Mouse (Mus musculus): ENCODE results near the gene Farsa. TPM values are rescaled to one million over a fixed set of nuclear protein-coding genes. Genes with fewer than 3 reads are reported as not detected.

Farsa gene
- polyA plus RNA-seq, 1 experiment from 2014 or later: 54.5 TPM

- peak overlapping the region; percentile 94; the same call in 1 of the 2 replicates for H3K9ac ChIP-seq (ENCODE audit: low read depth, low read length)
- H3K4me1 ChIP-seq (ENCODE audit: control insufficient read depth, insufficient read depth, low read length): peaks cover 19% of the 10 kb centered on the region
- H3K27ac ChIP-seq (ENCODE audit: low read depth, low read length): peak overlapping the region; percentile 95
- H3K27me3 ChIP-seq (ENCODE audit: control insufficient read depth, insufficient read depth, low read length): no peaks in the 10 kb centered on the region
- ATAC-seq (replicated peaks; ENCODE audit: insufficient number of reproducible peaks, low FRiP score, low TSS enrichment): no peak
- H3K36me3 ChIP-seq (ENCODE audit: control insufficient read depth, insufficient read depth, low read length): peaks cover 53% of the 10 kb centered on the region
- WGBS (ENCODE audit: insufficient replicate concordance): 91% methylated on average over 2 of the region's 2 CpGs
- H3K4me3 ChIP-seq (ENCODE audit: low read depth, low read length): peak overlapping the region; percentile 80
- peak overlapping the region; percentile 73 for H3K4me2 ChIP-seq
- H3K9me3 ChIP-seq (replicated peaks; ENCODE audit: control insufficient read depth, low read length): no peaks in the 10 kb centered on the region
These were observed 17.4 kb upstream of the Farsa start for GRCm38 (mm10) chr8:84839411-84839810.

GRCm38 (mm10) chr8:84839875-84840247 is 16.9 kb upstream of the Farsa start:
- H3K4me3 ChIP-seq (ENCODE audit: low read depth, low read length): peak overlapping the region; percentile 80
- peak overlapping the region; percentile 94 for H3K9ac ChIP-seq (ENCODE audit: low read depth, low read length)
- H3K27me3 ChIP-seq (ENCODE audit: control insufficient read depth, insufficient read depth, low read length): no peaks in the 10 kb centered on the region
- peak overlapping the region; percentile 95 for H3K27ac ChIP-seq (ENCODE audit: low read depth, low read length)
- ATAC-seq (replicated peaks; ENCODE audit: insufficient number of reproducible peaks, low FRiP score, low TSS enrichment): no peak
- H3K36me3 ChIP-seq (ENCODE audit: control insufficient read depth, insufficient read depth, low read length): peaks cover 56% of the 10 kb centered on the region
- H3K4me1 ChIP-seq (ENCODE audit: control insufficient read depth, insufficient read depth, low read length): peaks cover 23% of the 10 kb centered on the region
- no peaks in the 10 kb centered on the region for H3K9me3 ChIP-seq (replicated peaks; ENCODE audit: control insufficient read depth, low read length)
- H3K4me2 ChIP-seq: peak overlapping the region; percentile 73
- 4% methylated on average over 7 of the region's 7 CpGs for WGBS (ENCODE audit: insufficient replicate concordance)

GRCm38 (mm10) chr8:84840248-84840999 is 16.4 kb upstream of the Farsa start, which contains the start of gene Rad23a:
TSS of gene Rad23a (minus strand) at chr8:84840665.
- H3K4me3 ChIP-seq (ENCODE audit: low read depth, low read length): peak within 1 kb of the TSS; percentile 80
- H3K4me1 ChIP-seq (ENCODE audit: control insufficient read depth, insufficient read depth, low read length): peaks cover 26% of the 10 kb centered on the region
- ATAC-seq (replicated peaks; ENCODE audit: insufficient number of reproducible peaks, low FRiP score, low TSS enrichment): peak; percentile 84
- H3K36me3 ChIP-seq (ENCODE audit: control insufficient read depth, insufficient read depth, low read length): peaks cover 55% of the 10 kb centered on the region
- H3K4me2 ChIP-seq: peak within 1 kb of the TSS; percentile 73
- H3K9ac ChIP-seq (ENCODE audit: low read depth, low read length): peak within 1 kb of the TSS; percentile 94
- H3K9me3 ChIP-seq (replicated peaks; ENCODE audit: control insufficient read depth, low read length): no peaks in the 10 kb centered on the region
- 1% methylated on average over 55 of the region's 55 CpGs for WGBS (ENCODE audit: insufficient replicate concordance)
- H3K27me3 ChIP-seq (ENCODE audit: control insufficient read depth, insufficient read depth, low read length): no peaks in the 10 kb centered on the region
- H3K27ac ChIP-seq (ENCODE audit: low read depth, low read length): peak within 1 kb of the TSS; percentile 95

GRCm38 (mm10) chr8:84841514-84841913 is 15.3 kb upstream of the Farsa start:
- H3K4me2 ChIP-seq: no peak overlapping the region
- no peak overlapping the region for H3K4me3 ChIP-seq (ENCODE audit: low read depth, low read length)
- H3K27me3 ChIP-seq (ENCODE audit: control insufficient read depth, insufficient read depth, low read length): no peaks in the 10 kb centered on the region
- H3K36me3 ChIP-seq (ENCODE audit: control insufficient read depth, insufficient read depth, low read length): peaks cover 51% of the 10 kb centered on the region
- H3K9ac ChIP-seq (ENCODE audit: low read depth, low read length): no peak overlapping the region
- 84% methylated on average over 1 of the region's 1 CpGs for WGBS (ENCODE audit: insufficient replicate concordance)
- peaks cover 27% of the 10 kb centered on the region for H3K4me1 ChIP-seq (ENCODE audit: control insufficient read depth, insufficient read depth, low read length)
- no peak for ATAC-seq (replicated peaks; ENCODE audit: insufficient number of reproducible peaks, low FRiP score, low TSS enrichment)
- H3K27ac ChIP-seq (ENCODE audit: low read depth, low read length): peak overlapping the region; percentile 29; the same call in 1 of the 2 replicates
- no peaks in the 10 kb centered on the region for H3K9me3 ChIP-seq (replicated peaks; ENCODE audit: control insufficient read depth, low read length)

GRCm38 (mm10) chr8:84844397-84845070 is 12.3 kb upstream of the Farsa start:
- Histone ChIP-seq H3K9me3 (replicated peaks; ENCODE audit: control insufficient read depth, low read length) (no peaks in the 10 kb centered on the region), H3K9ac (ENCODE audit: low read depth, low read length) (peak overlapping the region; percentile 99), H3K4me1 (ENCODE audit: control insufficient read depth, insufficient read depth, low read length) (peaks cover 30% of the 10 kb centered on the region), H3K36me3 (ENCODE audit: control insufficient read depth, insufficient read depth, low read length) (peaks cover 30% of the 10 kb centered on the region), H3K27me3 (ENCODE audit: control insufficient read depth, insufficient read depth, low read length) (no peaks in the 10 kb centered on the region), H3K27ac (ENCODE audit: low read depth, low read length) (no peak overlapping the region), H3K4me2 (peak overlapping the region; percentile 69), H3K4me3 (ENCODE audit: low read depth, low read length) (peak overlapping the region; percentile 97)
- WGBS (ENCODE audit: insufficient replicate concordance): 85% methylated on average over 9 of the region's 9 CpGs
- ATAC-seq (replicated peaks; ENCODE audit: insufficient number of reproducible peaks, low FRiP score, low TSS enrichment): no peak

- peaks cover 28% of the 10 kb centered on the region for H3K4me1 ChIP-seq (ENCODE audit: control insufficient read depth, insufficient read depth, low read length)
- H3K4me2 ChIP-seq: peak overlapping the region; percentile 69
- H3K4me3 ChIP-seq (ENCODE audit: low read depth, low read length): peak overlapping the region; percentile 97
- no peaks in the 10 kb centered on the region for H3K9me3 ChIP-seq (replicated peaks; ENCODE audit: control insufficient read depth, low read length)
- ATAC-seq (replicated peaks; ENCODE audit: insufficient number of reproducible peaks, low FRiP score, low TSS enrichment): no peak
- H3K27me3 ChIP-seq (ENCODE audit: control insufficient read depth, insufficient read depth, low read length): no peaks in the 10 kb centered on the region
- WGBS (ENCODE audit: insufficient replicate concordance): 15% methylated on average over 12 of the region's 12 CpGs
- peak overlapping the region; percentile 82 for H3K27ac ChIP-seq (ENCODE audit: low read depth, low read length)
- H3K9ac ChIP-seq (ENCODE audit: low read depth, low read length): peak overlapping the region; percentile 99
- H3K36me3 ChIP-seq (ENCODE audit: control insufficient read depth, insufficient read depth, low read length): peaks cover 30% of the 10 kb centered on the region
These were observed 11.3 kb upstream of the Farsa start for GRCm38 (mm10) chr8:84845355-84846093.

GRCm38 (mm10) chr8:84846094-84846721 is 10.6 kb upstream of the Farsa start:
- ATAC-seq (replicated peaks; ENCODE audit: insufficient number of reproducible peaks, low FRiP score, low TSS enrichment): peak; percentile 9; the same call in 1 of the 2 replicates

More at GRCm38 (mm10) chr8:84846094-84846721, 10.6 kb upstream of the Farsa start:
- H3K4me2 ChIP-seq: peak overlapping the region; percentile 69
- H3K27me3 ChIP-seq (ENCODE audit: control insufficient read depth, insufficient read depth, low read length): no peaks in the 10 kb centered on the region
- WGBS (ENCODE audit: insufficient replicate concordance): under 1% methylated on average over 30 of the region's 30 CpGs
- H3K36me3 ChIP-seq (ENCODE audit: control insufficient read depth, insufficient read depth, low read length): peaks cover 30% of the 10 kb centered on the region
- H3K4me1 ChIP-seq (ENCODE audit: control insufficient read depth, insufficient read depth, low read length): peaks cover 28% of the 10 kb centered on the region
- H3K4me3 ChIP-seq (ENCODE audit: low read depth, low read length): peak overlapping the region; percentile 97
- H3K9ac ChIP-seq (ENCODE audit: low read depth, low read length): peak overlapping the region; percentile 99
- H3K9me3 ChIP-seq (replicated peaks; ENCODE audit: control insufficient read depth, low read length): no peaks in the 10 kb centered on the region
- H3K27ac ChIP-seq (ENCODE audit: low read depth, low read length): peak overlapping the region; percentile 82
